Mouse (Mus musculus) cortical plate, adult 2 months (tissue): ENCODE results near the gene Tnpo2.

Experiments used
- CTCF ChIP-seq: fragments of 200-500 bp; IDR thresholded peaks from 2 replicates; pipeline ENCODE4 v1.5.1; 2011; ENCODE audit warnings: mild to moderate bottlenecking, control low read depth, low read length; ENCODE audit not compliant: insufficient read depth; ENCODE audit errors: extremely low read depth
- POLR2A ChIP-seq: fragments of 200-500 bp; IDR thresholded peaks from 2 replicates; pipeline ENCODE4 v1.6.1; 2011; ENCODE audit warnings: mild to moderate bottlenecking, low read length, control low read depth; ENCODE audit not compliant: insufficient read depth; ENCODE audit errors: extremely low read depth

GRCm38 (mm10) chr8:85027922-85028321, 8.8 kb upstream of the Tnpo2 start:
- TF ChIP-seq CTCF: no peak
- no peak for TF ChIP-seq POLR2A
